Mouse (Mus musculus): ENCODE data around the gene Capg.

- no peak for TF ChIP-seq POLR2A (IDR thresholded peaks at IDR 0.05; ENCODE audit: insufficient read depth, low read depth, low read length)
- TF ChIP-seq CTCF (IDR thresholded peaks at IDR 0.05; ENCODE audit: insufficient read depth, low read depth, low read length) = no peak
Observed at GRCm38 (mm10) chr6:72576041-72576440, 31.9 kb downstream of the Capg start.

Data from olfactory bulb, adult 2 months (tissue).